Mouse (Mus musculus) gastrocnemius, postnatal 14 days (tissue): ENCODE results near the gene Wdr59. TPM values are rescaled to one million over a fixed set of nuclear protein-coding genes. Genes with fewer than 3 reads are reported as not detected.

Experiments used
- DNase-seq: peaks from one replicate; pipeline ENCODE4 v3.0.0; 2021; ENCODE audit warnings: mixed read lengths
- intact Hi-C: fragments of 180-260 bp; cut with DNase I; formaldehyde crosslinking; loops from one replicate; pipeline ENCODE4 v1.15.1; 2025; ENCODE audit warnings: low total_unique reads
- long read RNA-seq, 2 experiments: library from polyadenylated mRNA; stranded (forward); transcript quantifications; one replicate each; pipeline ENCODE4 v2.0.0; 2021
- total RNA-seq, 2 experiments: library from RNA; stranded (reverse); gene quantifications; 2 replicates each; pipeline ENCODE4 v1.2.3; 2021

Gene Wdr59
- total RNA-seq, result 1 to 10 TPM; 8.2 to 9.9 TPM
- long read RNA-seq, experiment 1, full-length matches to known transcripts, result 1 of 9 reads
- long read RNA-seq, experiment 1, partial matches to known transcripts, result 6 of 9 reads
- long read RNA-seq, experiment 1, other reads (novel, unspliced or antisense), result 2 of 9 reads
- long read RNA-seq, experiment 2, partial matches to known transcripts, result 8 of 10 reads
- long read RNA-seq, experiment 2, other reads (novel, unspliced or antisense), result 2 of 10 reads

DNA sequence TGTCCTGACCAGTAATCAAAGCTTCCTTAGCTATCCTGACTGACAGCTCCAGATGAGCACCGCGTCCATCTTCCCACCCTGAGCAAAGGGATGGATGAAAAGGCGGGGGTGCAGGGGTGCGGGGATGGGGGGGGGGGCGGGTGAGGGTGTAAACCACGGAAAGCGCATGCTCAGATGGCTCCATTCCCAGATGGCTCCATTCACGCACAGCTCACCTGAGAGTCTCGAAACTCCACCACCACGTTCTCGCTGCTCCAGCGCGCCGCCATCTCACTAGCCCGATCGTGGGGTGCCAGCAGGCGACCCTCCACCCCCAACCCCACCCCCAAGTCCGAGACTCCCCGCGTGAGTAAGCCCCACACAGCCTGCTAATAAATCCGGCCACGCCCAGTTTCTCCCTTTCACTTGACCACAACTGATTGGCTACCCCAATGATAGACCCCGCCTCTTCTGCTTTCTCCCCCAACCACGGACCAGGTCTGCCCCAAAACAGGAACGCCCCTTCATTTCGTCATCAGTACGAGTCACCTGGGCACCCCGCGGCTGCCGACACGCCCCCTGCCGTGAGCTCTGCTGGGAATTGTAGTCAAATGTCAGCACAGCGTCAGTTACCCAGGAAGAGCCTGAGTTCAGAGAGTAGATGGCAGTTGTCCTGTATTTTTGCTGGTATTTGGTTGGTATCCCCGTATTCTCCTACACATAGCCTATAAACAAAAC lies at the start of gene Wdr59:
Gene Wdr59, minus strand, starts transcription at position 380 of the 717 bp plus-strand sequence.
- peak; percentile 96 for DNase-seq
- intact Hi-C loops, result no loop called here

DNA sequence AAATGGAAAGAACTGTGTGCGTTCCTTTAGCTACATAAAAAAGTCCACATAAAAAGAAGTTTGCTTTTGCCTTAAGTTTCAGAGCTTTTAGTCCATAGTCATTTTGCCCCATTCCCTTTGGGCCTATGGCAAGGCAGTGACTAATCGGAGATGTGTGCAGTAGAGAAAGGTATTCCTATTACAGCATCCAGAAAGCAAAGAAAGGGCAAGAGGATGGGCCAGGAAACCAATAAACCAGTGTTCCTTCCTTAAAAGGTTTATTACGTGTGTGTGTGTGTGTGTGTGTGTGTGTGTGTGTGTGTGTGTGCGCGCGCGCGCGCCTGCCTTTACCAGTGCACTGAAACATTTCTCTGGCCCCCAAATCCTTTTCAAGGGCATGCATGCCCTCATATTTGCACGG lies 49.8 kb upstream of the Wdr59 start:
- intact Hi-C loops, result no loop called here
- DNase-seq, result no peak

DNA sequence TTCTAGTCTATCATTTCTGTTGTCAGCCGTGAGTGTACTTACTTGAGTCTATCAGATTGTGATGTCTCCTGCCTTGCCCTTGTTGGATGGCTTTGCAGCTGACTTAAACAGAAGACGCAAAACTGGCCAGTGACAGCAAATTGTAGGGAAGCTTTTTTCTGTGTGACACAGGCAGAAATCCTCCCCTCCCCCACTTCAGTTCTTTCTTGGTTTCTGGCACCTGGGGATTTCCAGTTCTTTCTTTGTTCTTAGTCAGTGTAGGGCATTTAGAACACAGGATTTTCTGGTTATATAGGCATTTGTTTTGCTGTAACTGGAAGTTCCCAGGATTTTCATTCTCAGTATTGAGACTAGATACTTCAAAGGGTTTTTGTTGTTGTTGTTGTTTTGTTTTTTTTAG lies 48.5 kb upstream of the Wdr59 start:
- DNase-seq, result no peak

DNA sequence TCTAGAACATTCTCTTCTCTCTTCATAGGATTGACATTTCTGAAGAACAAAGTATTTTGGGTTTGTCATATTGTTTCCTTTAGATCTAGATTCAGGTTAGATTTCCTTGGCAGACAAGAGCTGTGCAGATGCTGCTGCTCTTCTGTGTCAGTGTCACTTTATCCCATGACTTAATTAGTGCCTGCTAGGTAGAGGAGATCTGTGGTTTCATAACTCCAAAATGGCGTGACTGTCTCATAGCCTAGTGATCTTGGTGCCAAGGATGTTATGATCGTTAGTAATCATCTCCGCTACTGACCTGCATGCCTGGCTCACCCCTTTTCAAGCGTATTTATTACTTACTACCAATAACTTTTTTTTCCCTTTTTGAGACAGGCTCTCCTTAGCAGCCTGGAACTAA lies 48.0 kb upstream of the Wdr59 start:
- DNase-seq, result no peak
- intact Hi-C loops, result no loop called here

More for the DNA sequence above, 48.5 kb upstream of the Wdr59 start:
- intact Hi-C loops, result no loop called here

DNA sequence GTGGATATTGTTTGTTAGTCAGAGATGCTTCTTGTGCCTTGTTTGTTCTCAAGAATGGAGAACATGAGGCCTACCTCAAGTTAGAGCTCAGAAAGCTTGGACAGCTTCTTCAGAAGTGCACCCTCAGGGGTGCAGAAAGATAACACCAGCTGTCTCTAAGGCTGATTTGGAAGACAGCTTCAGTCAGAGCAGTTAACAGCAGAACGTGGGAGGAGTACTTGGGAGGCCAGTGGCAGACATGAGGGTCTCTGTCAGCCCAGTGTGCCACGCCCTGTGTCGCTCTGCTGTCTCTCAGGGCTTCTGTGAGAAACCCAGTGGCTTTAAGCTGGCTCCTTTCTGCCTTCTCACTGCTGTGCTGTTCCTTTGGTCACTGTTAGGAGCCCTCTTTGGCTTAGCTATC lies 46.1 kb upstream of the Wdr59 start:
- intact Hi-C loops, result no loop called here
- DNase-seq, result no peak

DNA sequence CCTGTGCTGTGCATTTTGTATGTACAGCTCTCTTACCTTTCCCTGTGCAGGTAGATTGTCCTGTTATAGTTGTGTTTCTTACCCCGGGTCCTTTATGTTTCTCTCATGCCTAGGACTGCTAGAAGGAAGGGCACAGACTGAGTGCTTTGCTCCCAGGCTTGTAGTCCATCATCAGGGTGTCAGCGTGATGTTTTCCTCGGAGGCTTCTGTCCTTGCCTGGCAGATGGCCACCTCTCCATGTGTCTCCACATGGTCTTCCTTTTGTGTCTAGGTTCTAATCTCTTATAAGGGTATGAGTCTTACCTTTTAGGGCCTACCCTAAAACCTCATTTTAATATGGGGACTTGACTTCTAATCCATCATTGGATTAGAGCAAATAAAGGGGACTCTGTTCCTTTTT lies 45.7 kb upstream of the Wdr59 start:
- intact Hi-C loops, result no loop called here
- DNase-seq, result no peak

DNA sequence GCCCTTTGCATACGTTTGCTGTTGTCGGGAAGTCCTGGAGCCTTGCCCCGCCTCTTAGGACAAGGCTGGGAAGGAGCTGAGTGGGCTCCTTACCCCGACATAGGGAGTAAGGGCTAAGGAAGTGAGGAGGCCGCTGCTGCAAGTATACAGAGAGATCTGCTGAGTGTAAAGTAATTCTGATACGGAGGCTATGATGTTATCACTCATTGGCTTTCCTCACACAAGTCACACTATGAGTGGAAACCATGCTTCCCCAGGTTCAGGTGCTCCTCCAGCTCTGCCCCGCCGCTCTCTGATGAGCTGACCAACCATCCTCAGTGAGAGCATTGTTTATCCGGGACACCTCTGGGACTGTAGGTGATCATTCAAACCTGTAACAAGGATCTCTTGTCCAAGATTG lies 44.4 kb upstream of the Wdr59 start:
- no peak for DNase-seq
- intact Hi-C loops, result no loop called here

DNA sequence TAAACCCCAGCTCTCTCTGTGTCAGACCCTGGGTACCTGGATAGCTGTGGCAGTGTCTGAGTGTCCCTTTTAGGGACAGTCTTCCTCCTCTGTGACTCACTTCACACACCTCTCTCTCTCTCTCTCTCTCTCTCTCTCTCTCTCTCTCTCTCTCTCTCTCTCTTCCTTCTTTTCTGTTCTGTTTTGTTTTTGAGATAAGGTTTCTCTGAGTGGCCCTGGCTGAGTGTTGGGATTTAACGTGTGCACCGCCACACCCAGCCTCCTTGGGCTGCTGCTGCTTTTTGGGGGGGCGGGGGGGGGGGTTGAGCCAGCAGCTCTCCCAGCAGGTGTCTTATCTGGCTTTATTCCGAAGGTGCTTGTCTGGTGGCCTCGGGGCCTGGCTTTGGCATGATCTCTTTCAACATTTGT lies 43.9 kb upstream of the Wdr59 start:
- intact Hi-C loops, result no loop called here
- no peak for DNase-seq

DNA sequence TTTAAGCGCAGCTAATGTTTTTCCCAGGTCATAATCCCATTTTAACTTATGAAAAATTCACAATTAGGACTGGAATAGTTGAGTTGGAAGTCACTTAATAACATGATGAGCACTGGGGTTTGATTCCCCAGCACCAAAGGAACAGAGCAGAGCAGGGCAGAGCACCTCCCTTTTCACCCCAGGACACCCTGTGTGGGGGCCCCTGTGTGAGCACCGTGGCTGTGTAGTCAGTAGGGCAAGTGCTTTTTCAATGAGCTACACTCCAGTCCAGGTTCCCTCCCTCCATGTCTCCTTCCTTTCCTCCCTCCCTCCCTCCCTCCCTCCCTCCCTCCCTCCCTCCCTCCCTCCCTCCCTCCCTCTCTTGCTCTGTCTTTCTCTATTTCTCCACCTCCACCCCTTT lies 42.2 kb upstream of the Wdr59 start:
- intact Hi-C loops, result no loop called here
- no peak for DNase-seq

DNA sequence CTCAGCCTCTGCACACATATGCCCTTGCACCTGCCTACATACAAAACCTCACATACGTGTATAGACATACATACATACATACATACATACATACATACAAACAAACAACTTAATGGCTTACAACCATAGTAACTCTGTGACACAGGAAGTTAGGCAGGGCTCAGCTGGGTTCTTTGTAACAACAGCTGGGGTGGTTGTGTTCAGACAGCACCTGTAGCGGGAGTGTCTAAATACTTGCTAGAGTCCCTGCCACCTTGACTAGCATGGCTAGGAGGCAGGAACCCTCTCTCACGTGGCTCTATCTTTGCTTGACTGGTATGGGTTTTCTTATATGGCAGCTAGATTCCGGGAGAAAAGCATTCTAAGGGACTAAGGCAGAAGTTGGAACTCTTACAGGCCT lies 41.8 kb upstream of the Wdr59 start:
- DNase-seq, result no peak
- intact Hi-C loops, result no loop called here

DNA sequence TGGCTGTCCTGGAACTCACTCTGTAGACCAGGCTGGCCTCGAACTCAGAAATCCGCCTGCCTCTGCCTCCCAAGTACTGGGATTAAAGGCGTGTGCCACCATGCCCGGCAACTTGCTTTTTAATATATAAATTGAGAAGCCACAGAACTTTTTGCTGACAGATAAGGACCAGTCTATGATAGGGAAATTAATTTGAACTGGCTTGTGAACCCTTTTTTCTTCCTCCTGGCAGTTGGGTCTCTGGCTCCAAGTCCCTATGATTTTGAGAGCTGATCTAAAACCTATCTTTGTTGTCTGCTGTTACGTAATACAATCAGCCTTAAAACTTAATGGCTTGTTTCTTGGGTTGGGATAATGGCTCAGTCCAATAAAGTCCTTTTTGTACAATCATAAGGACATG lies 41.2 kb upstream of the Wdr59 start:
- intact Hi-C loops, result no loop called here
- no peak for DNase-seq

DNA sequence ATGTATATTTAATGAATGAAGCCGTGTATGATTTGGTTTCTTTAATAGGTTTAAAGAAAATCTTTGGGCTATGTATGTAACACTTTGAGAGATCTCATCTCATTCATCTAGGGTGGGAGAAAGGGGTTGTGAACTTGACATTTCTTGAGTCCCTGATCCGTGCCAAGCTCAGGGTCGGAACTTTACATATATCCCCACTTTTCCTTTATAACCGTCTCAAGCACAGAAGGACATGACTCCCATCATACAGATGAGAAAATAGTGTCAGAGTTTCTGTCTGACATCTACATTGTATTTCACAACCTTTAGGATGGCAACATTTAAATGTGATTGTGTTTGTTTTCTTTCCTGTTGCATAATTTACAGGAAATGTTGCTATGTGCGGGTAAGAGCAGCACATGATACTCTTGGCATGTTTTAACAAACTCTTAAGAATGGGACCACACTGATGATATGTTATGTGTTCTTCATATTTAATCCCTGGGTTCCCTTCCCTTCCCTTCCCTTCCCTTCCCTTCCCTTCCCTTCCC lies 40.4 kb upstream of the Wdr59 start:
- intact Hi-C loops, result no loop called here
- no peak for DNase-seq

DNA sequence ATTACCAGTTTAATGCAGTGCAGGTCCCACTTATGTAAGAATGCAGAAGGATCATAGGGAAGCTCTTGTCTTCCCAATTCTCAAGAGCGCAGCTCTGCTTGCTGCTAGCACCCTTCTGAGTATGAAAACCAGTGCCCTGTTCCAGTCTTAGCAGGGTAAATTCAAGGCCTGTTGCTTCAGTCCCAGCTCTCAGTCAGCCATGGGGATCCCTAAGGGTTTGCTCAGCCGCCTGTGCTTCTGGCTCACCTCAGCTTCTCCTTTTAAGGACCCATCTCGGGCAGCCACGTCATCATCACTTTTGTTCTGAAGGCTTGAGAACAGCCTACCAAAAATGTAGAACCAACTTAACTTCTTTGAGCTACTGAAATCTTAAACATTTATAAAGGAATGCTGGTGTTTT lies 39.9 kb upstream of the Wdr59 start:
- DNase-seq, result no peak
- intact Hi-C loops, result no loop called here

DNA sequence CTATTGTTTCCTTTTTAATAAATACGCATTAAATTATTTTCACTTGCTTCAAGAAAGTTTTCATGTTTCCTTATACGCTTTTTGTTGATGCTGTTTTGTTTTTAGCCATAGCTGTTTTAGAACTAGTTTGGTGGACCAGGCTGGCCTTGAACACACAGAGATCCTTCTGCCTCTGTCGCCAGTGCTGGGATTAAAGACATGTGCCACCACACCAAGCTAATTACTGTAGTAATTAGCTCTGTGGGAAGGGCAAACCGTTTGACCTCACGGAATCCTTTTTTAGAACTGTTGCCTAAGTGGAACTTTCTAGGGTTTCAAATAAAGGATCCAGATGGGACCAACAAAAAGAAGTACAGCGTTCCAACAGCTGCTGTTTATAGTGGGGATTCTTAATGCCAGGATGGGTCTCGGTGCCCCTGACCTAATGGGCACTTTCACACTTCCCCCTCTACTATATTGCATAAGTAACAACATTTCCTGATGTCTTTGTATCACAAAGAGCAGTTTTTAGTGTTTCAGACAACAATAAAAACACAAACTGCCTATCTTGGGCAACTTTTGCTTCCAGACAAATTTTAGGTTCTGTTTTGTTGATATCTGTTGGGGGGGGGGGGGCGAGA lies 29.7 kb upstream of the Wdr59 start:
- DNase-seq, result no peak
- intact Hi-C loops, result no loop called here

DNA sequence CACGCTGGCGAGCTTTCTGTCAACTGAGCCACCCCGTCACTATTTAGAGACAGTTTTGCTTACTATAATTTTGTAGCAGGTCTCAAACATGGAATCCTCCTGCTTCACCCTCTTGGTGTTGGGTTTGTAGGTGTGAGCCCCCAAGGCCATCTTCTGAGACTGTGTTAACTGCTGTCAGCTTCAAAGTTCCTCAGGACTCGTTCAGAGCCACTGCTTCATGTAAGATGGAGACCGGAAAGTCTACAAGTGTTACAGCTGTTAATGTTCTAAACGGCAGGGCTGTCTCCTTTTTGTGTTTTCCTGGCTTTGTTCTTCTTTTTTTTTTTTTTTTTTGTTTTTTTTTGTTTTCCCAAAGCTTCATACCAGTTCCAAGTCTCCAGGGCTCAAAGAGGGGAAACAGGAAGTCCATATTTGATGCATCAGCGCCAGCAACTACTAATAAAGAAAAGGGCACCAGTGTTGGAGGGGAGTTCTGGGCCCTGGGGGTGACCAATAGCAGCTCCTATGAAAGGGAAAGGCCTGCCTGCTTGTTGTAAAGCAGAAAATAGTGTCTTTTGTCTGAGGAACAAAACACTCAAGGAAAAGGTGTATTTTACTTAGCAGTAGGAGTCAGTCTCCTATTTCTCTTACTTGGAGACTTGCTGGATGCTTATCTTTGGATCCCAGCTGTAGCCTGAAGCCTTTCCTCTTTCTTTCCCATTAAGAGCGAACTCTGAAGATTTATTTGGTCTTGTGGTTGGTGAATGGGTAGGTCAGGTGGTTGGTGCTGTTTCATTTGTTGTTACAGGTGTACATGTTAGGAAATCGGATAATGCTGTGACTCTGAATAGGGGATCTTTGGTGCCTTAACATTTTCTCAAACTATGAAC lies 28.3 kb upstream of the Wdr59 start:
- intact Hi-C loops, result no loop called here
- no peak for DNase-seq

DNA sequence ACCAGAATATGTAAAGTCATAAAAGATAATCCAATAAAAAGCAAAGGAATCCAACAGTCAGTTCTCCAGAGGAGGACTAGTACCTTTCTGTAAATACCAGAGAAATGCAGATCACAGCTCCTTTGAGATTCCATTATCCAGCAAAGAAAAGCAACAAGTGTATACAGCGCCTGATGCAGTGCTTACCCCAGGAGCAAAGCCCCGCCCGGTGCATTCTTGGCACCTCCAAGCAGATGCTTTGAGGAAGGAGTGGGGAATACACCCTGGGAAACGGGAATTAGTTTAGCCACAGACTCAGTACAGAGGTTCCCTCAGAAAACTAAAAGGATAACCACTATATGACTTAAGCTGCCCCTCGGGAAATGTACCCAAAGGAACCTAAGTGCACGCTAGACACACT lies 26.3 kb upstream of the Wdr59 start:
- intact Hi-C loops, result no loop called here
- no peak for DNase-seq

DNA sequence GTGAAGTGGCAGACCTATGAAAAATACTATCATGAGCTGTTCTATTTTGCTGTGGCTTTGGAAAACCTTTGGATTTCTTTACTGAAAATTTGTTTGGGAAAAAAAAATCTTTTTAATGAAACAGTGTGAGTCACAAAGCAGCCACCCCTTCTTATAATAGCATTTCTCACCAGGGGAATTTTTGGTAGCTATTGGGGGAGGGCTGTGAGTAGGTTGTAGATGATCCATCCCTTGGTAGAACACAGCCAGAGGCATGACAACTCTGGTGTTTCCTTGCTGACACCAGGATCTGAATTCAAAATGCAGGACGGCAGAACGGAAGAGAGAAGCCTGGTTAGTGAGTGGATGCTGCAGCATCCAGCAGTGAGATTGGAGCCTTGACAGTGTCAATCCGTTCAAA lies 25.3 kb upstream of the Wdr59 start:
- DNase-seq, result no peak
- intact Hi-C loops, result no loop called here

DNA sequence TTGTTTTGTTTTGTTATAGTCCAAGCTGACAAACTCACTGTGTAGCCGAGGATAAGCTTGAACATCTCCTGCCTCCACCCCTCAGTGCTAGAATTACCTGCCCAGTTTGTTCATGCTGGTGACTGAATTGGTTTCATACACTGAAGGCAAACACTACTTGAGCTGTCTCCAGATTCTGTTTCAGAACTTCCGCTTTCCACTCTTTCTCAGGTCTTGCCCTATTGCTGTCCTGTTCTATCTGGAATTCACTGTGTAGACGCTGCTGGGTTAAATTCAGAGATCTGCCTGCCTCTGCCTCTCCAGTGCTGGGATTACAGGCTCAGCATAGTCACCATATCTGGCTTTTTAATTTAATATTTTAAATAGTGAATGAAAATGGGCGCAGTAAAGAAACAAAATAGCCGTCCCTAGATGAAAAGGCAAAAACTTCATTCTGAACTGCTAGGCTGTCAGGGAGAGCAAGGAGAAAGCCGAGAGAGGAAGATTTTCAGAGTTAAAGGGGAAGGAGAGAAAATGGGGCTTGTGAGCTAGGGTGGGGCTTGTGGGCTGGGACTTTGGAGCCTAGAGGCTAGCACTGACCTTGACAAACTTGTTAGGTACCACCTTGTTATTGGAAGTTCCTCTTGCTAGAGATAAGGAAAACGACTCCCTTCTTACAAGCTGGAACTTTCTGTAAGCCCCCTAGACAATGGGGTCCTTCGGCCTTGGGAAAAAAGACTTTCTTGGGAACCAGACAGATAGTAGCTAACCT lies 23.7 kb upstream of the Wdr59 start:
- DNase-seq, result no peak
- intact Hi-C loops, result no loop called here

DNA sequence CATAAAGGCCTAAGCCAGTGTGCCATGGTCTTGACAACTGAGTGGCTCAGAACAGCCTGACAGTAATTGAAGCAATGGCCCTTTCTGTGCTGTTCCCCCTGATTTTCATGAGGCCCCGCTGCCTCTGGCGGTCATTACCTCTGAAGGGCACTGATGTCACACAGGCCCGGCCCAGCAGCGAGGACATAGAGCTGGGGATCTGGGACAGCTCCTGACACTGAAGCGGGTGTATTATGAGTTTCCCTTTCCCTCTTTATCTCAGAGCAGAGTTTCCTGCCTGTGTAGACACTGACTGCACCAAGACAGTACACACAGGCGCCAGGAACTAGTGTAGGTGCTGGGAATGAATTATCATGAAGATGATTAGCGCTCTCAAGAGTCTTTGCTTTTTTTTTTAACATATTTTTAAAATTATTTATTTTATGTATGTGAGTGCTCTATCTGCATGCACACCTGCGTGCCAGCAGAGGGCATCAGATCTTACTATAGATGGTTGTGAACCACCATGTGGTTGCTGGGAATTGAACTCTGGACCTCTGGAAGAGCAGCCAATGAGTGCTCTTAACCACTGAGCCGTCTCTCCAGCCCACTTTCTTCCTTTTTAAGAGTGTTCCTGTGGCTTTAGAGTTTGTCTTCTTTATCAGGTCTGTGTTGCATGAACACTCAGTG lies 22.0 kb upstream of the Wdr59 start:
- intact Hi-C loops, result no loop called here
- DNase-seq, result no peak
